Mouse (Mus musculus): ENCODE results near the gene Olfr175-ps1.

The Olfr175-ps1 gene

DNA sequence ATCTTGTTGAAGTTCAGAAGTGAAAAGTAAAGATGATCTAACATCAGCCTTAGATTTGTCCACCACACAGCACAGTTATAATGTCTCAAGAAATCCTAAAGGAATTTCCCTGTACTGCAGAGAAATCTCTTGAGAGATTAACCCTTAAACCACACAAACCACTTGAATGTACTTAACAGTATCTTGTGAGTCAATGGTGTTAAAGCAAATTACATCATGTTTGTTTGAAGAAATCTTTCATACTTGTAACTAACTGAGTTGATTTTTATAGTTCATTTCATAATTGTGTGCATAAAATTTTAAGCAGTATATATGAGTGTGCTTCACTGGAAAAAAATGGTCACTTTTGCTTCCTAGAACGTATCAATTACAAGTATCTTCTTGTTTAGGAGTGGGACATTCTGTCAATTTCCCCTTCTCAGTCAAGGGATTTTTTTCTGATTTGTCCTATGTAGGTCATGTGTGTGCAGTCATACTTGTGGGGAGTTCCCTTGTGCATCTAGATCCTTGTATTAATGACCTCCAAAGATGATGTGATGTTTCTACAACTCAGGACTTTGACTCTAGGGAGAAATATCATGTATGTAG, at the start of gene Olfr175-ps1:
Gene Olfr175-ps1, minus strand, starts transcription at position 51 of the 588 bp plus-strand sequence.
- no peak for ATAC-seq (ENCODE audit: low TSS enrichment)

- ATAC-seq (ENCODE audit: low TSS enrichment) = no peak
Measured at GRCm38 (mm10) chr16:58874668-58875067, 48.1 kb upstream of the Olfr175-ps1 start, which contains the start of gene Olfr177. Olfr177 (minus strand) TSS chr16:58874768.

GRCm38 (mm10) chr16:58861479-58861878, 34.9 kb upstream of the Olfr175-ps1 start:
- ATAC-seq (ENCODE audit: low TSS enrichment) = no peak

DNA sequence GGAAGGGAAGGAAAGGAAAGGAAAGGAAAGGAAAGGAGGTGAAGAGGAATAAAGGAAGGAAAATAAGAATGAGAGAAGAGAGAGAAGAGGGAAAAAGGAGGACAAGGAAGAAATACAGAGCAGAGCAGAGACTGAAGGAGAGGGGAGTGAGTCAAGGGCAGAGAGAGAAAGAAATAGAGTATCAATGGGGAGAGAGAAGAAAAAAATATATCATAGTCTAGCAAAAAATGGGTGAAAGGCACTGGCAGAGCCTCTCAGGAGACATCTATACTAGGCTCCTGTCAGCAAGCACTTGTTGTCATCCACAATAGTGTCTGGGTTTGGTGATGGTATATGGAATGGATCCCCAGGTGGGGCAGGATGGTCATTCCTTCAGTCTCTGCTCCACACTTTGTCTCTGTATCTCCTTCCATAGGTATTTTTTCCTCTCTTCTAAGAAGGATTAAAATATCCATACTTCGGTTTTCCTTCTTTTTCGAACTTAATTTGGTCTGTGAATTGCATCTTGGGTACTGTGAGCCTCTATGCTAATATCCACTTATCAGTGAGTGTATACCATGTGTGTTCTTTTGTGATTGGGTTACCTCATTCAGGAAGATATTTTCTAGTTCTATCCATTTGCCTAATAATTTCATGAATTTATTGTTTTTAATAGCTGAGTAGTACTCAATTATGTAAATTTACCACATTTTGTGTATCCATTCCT, 33.6 kb upstream of the Olfr175-ps1 start:
- no peak for ATAC-seq (ENCODE audit: low TSS enrichment)

- no peak for ATAC-seq (ENCODE audit: low TSS enrichment)
Measured at GRCm38 (mm10) chr16:58800168-58800567, 26.4 kb downstream of the Olfr175-ps1 start, which contains the start of gene Olfr173. Olfr173 (minus strand) TSS chr16:58800268.

Measured in frontal cortex, adult (tissue).